Mouse (Mus musculus): Measurements from ENCODE around the gene Prss12. TPM values are rescaled to one million over a fixed set of nuclear protein-coding genes. Genes with fewer than 3 reads are reported as not detected.
"Not testable (repeated sequence)": the region's sequence is repeated elsewhere in the genome, so short reads cannot be mapped to it uniquely, and the experiment has no call there.

The Prss12 gene
- total RNA-seq, 2 experiments from 2014 or later, result 1.4 to 1.8 TPM

DNA sequence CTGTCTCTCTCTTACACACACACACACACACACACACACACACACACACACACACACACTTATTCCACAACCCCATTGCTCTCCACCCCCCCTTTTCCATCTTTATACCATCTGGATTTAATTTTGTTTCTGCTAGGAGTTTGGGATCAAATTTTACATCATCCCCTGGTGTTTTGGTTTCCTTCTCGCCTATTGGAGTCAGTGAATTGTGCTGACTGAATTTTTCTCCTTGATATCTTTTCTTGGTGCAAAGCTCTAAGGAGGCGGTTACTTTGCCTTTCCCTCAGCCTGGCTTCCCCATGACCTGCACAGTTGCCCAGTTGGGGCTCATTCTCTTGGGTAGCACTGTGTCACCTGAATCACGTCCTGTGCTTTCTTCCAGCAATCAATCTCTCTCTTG lies 30.1 kb downstream of the Prss12 start:
- no peak for DNase-seq

- DNase-seq, result no peak
Measured at GRCm38 (mm10) chr3:123481266-123481665, 34.6 kb downstream of the Prss12 start.

DNA sequence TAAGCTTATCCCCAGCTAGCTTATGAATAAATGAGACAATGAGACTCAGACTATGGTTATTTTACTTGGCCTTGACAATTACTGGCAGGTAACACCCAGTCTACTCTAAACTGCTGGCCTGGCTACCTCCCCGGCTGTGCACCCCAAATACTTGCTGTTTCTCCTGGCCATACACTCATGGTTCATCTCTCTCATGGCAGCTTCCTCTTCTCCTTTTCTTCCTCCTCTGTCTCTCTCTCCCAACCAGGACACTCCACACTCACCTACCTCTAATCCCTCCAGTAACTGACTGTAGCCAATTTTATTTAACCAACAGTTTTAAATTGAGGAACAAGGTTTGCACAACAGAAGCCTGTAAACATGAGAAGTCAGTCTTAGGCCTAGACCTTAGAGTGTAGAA lies 45.1 kb downstream of the Prss12 start:
- DNase-seq, result no peak

DNA sequence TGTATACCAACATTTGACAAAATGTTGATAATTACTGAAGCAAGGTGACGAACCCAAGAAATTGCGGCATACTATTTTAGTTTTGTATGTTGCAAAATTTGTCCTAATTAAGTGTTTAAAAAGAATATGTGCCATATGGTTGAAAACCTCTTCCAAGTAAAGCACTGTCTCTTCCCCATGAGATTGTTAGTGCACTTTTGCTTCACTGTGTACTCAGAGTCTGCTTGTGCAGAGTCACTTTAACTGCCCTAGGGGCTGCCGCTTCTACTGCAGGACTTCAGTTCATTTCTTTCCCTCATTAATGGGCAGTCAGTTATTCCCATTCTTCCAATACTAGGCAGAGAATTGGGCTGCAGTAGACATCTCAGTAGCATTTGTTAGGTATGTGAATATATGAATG lies 46.5 kb downstream of the Prss12 start:
- DNase-seq, result no peak

DNA sequence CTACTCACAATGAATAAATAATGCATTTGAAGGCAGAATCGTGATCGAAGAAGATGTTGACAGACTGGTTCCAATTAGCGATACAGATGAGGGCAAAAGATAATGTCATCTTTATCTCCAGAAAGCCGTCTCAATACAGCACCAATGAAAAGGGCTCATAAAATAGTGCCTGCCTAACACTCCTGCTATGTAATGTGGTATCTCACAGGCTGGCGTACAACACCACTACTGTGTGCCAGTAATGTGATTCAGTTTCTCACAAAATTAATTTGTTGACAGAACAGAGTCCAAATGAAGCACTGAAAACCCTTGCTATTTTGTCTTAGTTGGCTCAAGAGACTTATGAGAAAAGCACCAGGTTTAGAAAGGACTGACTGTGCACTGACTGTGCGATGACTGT lies 48.4 kb downstream of the Prss12 start:
- DNase-seq, result no peak

DNA sequence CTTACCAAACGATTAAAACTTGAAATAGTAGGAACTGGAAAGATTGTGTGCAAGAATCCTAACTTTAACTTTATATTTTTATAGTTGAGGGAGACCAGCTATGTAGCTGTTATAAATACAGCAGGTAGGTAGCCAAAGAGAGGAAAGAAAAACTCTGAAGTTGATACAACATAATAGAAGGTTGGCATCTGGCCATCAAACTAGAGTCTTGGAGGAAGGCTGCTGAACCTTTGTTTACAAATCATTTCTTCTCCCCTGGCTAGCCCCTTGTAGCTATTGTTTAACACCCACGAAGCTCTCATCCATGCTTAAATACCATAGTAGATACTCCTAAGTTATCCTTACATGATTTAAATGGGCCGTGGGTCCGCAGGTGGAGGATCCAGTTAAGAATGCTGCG lies 52.1 kb downstream of the Prss12 start:
- no peak for DNase-seq

GRCm38 (mm10) chr3:123501798-123502197 lies 55.1 kb downstream of the Prss12 start:
- DNase-seq, result not testable (repeated sequence)

DNA sequence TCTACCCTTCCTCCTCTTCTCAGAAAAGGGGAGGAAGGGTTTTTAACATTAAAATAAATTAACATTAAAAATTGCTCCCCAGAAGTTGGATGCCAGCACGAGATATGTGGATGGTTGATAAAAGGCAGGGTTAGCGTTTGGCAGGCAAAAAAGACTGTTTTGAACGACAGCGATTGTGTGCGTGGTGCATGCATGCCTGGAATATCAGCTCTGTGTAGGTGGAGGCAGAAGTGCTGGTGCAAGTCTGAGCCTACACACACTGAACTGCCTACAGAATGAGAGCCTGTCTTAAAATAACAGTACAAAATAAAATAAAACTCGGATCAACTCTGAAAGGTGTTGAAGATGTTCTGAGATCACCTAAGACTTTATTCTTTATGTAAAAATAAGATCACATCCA lies 57.2 kb downstream of the Prss12 start:
- DNase-seq, result no peak

- no peak for DNase-seq
Measured at GRCm38 (mm10) chr3:123504783-123505182, 58.1 kb downstream of the Prss12 start.

- DNase-seq, result no peak
Measured at GRCm38 (mm10) chr3:123505778-123506667, 59.3 kb downstream of the Prss12 start.

DNA sequence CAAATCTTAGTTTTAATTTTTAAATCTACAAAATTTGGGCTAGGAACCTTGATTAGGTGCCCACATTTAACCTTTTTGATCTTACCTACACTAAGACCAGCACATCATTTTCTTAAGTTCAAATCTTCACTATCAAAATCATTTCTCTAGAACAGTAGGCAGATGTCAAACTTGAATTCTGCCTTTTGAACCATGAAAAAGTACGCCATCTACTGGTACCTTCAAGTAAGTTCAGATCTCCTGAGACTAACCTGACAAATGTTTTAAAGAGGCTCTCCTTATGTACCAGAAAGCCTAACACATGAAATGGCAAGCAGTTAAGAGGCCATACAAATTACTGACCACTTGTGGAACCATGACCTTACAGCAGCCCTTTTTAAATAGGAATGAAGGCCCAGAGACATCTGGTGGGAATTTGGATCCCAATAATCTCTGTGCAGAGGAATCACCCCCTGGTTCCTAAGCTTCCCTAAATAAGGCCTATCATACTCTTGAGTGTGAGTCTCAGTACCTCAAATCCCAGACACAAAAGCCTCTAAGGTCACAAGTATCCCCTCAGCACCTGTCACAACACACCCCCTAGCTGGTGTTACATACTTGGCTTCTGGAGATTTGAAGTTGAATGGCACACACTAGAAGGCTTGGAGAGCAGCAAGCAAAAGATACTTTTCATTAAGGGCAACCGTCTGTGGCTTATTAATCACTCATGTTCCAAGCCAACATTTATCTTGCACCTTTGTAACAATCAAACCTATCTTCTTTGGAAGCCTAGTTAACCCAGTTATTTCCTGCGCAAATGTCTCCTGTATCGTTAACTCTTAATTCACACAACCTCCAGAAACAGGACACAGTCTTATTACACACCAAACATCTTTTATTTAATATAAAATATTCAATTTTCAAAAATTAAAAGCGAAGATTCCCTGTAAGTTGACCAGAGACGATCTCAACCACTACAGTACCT lies 60.3 kb downstream of the Prss12 start:
- no peak for DNase-seq

GRCm38 (mm10) chr3:123507663-123508055 lies 60.9 kb downstream of the Prss12 start:
- DNase-seq, result no peak

DNA sequence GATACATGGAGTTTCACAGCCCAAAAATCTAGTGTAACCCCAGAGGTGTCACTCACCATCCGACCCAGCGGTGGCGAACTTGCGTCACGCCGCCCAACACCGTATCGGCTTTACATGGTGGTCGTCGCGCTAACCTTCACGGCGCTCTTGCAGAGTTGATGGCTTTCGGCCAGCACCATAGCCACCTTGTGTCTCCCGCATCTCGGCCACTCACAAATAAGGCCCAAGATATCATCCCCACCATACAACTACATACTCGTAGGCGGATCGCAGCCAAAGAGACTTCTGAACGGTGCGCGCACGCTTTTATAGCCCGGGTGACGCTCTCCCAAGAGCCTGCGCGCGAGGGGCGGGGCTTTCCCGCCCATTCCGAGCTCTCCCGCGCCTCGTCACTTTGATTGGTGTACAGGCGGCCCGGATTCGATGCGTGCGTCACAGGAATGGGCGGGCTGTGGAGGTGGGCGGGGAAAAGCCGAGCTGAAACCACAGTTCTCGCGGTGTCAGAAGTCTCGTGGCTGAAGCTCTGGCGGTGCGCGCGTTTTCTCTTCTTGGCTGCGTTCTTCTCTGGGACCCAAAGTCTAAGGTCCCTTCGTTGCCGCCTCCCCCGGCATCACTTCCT lies 61.5 kb downstream of the Prss12 start:
- DNase-seq, result peak; percentile 98 to 99

DNA sequence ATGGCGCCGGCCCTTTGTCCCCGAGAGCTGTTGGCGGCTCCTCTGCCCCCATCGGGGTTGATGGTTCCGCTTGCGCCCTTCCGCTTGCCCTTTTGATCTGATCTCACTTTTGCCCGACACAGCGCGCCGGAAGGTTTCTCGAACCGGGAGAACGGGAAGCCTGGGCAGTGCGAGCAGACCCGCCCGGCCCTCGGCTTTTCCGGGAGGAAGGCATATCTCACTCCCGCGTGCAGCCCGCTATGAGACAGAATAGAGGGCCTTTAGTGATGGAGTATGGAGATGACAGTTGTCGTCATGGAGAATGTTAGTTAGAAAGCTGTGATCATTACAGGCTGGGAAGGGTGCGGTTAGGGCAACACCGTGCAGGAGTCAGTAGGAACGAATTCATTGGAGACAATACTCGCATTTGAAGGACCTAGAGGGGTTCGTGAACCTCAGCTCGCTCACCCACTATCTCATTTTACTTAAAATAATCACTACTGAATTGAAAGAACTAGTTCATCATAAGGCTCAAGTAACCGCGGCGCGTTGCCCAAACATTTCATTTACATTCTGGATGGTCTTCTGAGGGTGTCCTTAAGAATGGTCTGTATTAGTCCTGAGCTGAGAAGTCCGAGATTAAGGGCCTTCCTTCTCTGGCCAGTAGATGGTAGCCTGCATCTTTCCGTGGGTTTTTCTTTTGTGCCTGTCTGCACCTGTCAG lies 62.1 kb downstream of the Prss12 start:
- peak in 1 of 2 experiments; percentile 5 for DNase-seq

DNA sequence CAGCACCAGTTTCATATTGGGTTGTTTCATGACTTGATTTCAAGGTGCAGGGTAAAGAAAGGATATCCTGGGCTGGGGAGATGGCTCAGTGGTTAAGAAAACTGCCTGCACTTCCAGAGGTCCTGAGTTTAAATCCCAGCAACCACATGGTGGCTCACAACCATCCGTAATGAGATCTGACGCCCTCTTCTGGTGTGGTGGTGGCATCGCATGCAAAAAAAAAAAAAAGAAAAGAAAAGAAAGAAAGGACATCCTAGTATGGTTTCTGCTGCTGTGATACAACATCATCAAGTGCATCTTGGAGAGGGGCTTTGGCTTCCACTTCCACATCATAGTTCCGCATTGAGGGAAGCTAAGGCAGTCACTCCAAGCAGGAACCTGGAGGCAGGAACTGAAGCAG lies 65.1 kb downstream of the Prss12 start:
- DNase-seq, result no peak

- DNase-seq, result no peak
Measured at GRCm38 (mm10) chr3:123514886-123515285, 68.2 kb downstream of the Prss12 start.

DNA sequence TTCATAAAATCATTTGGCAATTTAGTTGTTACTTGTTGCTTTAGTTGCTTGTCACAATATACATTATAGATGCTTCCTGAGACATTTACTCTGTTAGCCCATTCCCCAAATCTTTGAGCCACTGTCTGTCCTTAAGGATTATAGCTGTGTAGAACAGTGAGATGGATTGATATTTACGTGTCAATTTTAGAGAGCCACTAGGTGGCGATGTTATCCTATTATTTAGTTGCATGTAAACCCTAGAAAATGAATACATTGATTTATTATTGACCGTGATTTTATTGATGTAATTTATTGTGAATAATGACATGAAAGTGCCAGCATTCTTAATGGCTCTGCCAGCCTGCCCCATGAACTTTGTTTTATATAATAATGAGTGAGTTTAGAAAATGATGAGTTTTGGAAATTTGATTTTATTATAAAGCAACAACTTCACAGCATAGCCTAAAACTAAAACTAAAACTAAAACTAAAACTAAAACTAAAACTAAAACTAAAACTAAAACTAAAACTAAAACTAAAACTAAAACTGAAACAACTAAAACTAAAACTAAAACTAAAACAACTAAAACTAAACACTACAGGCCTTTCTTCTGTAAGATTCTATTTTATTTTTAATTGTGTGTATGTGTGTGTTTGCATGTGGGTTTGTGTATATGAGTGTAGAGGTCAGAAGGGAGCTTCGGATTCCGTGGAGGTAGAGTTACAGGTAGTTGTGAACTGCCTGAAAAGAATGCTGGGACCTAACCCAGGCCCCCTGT lies 69.1 kb downstream of the Prss12 start:
- peak; percentile 2 to 54 for DNase-seq

GRCm38 (mm10) chr3:123516784-123517183 lies 70.1 kb downstream of the Prss12 start:
- peak; percentile 8 to 48 for DNase-seq

DNA sequence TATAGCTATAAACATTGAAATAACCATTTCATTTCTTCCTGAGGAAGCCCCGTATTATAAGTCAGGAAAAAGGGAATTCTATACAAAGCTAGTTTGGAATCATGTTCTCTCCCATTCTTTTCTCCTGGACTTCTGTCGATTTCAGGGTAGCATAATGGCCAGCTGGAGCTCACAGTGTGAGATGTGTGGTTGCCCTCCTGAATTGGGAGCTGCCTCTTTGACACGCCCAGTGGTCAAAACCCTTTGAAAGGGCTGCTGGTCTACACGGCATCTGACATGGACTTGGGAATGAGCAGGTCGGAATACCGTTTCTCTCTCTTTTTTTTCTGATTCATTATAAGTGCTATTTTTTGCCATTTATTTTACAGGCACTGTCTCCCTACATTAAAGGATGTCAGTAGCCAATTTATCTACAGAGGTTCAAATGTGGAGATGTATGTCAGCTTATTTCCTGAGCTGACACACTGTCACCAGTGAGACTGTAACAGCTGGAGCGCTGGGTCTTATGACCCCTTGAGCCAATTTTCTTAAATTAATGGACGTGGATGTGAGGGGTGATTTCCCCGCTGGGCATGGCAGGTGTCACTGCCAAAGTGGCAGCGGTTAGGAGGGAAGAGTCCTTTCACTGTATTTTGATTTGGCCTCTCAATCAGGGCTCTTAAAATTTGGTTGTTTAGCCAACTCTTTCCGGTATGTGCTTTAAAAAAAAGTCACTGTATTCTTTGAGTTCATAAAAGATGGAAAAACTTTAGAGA lies 79.8 kb downstream of the Prss12 start:
- no peak for DNase-seq

- DNase-seq, result no peak
Measured at GRCm38 (mm10) chr3:123527806-123528507, 81.2 kb downstream of the Prss12 start.

All from adrenal gland, postnatal 36 days (tissue).